Mouse (Mus musculus) liver, adult 2 months (tissue): Measurements from ENCODE around the gene Fryl.
"Not testable (repeated sequence)": the region's sequence is repeated elsewhere in the genome, so short reads cannot be mapped to it uniquely, and the experiment has no call there.

Experiments used
- CTCF ChIP-seq: fragments of 200-500 bp; IDR thresholded peaks from 2 replicates; pipeline ENCODE4 v1.5.1; 2011; ENCODE audit warnings: low read depth, low read length, control low read depth
- POLR2A ChIP-seq: fragments of 200-500 bp; IDR thresholded peaks from 2 replicates; pipeline ENCODE4 v1.6.1; 2011; ENCODE audit warnings: low read length, control low read depth; ENCODE audit not compliant: insufficient read depth; ENCODE audit errors: extremely low read depth

DNA sequence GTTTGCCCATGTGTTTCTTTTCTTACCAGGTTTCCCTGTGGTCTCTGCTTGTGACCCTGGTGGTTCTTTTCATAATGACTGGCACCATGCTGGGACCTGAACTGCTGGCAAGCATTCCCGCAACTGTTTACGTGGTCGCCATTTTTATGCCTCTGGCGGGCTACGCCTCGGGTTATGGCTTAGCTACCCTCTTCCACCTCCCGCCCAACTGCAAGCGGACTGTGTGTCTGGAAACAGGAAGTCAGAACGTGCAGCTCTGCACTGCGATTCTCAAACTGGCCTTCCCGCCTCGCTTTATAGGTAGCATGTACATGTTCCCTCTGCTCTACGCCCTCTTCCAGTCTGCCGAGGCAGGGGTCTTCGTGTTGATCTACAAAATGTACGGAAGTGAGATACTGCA lies 244.6 kb downstream of the Fryl start:
- not testable (repeated sequence) for TF ChIP-seq POLR2A, CTCF
